Mouse (Mus musculus) lung, adult 18-20 months (tissue): ENCODE results near the gene Cacna1s.

Experiments
- DNase-seq, 2 experiments: peaks; one replicate each; pipeline ENCODE4 v3.0.0; 2022; ENCODE audit warnings: mixed read lengths in 2 of 2

Cacna1s gene

DNA sequence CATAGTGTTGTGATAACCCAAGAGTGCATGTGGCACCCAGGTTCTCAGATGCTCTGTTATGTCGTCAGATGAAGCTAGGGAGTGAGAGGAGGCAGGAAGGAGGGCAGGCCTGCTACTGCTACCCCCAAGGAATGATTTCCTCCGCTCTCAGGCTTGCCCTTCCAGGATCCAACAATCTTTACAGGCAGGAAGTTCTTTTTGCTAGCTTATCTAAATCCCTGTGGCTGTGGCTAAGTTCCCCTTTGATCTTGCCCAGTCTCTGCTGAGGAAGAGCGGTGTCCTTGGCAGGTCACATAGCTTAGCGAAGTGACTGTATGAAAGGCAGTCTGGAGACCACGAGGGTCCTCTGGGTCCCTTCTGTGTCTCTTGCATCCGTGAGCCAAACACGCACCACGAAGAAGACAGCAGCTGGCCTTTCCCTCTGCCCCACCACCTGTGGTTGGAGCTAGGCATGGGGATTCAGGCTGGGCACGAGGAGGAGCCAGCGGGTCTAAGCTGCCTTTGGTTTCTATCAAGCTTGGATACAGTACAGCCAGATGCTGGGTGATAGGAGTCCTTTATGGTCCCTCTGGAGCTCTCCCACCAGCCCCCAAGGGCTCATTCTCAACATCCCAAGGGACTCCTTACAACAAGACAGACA is 85.8 kb downstream of the Cacna1s start:
- no peak for DNase-seq

GRCm38 (mm10) chr1:136139990-136140640 is 87.6 kb downstream of the Cacna1s start:
- peak; percentile 81 to 83 for DNase-seq

- DNase-seq, result peak; percentile 31 to 37
Measured at GRCm38 (mm10) chr1:136141176-136141950, 88.8 kb downstream of the Cacna1s start.

DNA sequence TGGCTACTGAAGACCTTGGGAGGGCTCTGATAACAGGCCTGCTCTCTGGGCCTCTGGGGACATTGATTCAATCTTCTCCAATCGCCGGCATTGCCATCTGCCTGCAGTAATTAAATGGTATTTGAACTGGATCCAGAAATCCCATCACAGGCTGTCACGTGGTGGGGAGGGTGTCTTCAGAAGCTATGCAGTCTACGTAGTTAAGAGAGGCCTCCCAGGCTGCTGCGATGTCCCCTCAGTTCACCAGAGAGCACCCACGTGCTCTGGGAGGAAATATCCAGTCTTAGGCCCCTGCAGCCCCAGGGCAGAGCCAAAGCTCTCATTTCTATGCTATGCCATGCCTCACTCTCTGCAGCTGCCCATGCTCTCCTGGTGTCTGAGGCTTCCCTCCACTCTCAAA is 89.8 kb downstream of the Cacna1s start:
- no peak for DNase-seq

DNA sequence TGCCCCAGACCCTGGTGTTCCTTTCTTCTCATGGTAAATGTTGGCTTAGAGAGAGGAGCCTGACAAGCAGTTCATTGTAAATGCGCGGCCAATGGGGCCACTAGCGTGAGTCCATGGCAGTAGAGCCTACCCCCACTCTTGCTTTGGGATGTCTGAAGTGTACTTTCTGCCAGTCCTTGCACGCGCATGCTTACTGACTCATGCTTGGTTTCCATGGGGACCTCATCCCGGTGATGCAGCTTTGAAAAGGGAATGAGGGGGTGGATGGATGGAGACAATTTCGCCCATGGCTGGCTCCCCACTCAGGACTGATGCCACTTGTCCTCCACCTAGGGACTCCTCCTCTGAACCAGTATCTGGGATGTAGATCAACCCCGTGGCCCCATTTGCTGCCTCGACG is 91.0 kb downstream of the Cacna1s start:
- DNase-seq, result no peak

DNA sequence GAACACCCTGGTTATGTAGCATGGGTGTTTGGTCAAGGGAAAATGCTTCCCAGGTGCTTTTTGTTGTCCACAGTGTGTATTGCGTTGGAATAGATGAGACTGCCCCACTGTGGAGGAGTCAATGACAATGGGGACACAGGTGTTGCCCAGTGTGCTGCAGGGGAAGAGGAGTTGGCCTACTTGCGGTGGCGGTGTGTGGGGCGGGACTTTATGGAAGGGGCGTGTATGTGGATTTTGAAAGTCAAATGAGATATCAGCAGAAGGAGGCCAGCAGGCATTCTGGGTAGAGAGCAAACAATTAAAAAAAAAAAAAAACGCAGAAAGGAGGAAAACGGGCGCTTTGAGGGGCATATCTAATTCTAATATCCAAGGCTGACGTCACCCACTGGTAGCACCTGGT is 97.2 kb downstream of the Cacna1s start:
- DNase-seq, result no peak

GRCm38 (mm10) chr1:136151371-136151770 is 98.8 kb downstream of the Cacna1s start:
- no peak for DNase-seq

DNA sequence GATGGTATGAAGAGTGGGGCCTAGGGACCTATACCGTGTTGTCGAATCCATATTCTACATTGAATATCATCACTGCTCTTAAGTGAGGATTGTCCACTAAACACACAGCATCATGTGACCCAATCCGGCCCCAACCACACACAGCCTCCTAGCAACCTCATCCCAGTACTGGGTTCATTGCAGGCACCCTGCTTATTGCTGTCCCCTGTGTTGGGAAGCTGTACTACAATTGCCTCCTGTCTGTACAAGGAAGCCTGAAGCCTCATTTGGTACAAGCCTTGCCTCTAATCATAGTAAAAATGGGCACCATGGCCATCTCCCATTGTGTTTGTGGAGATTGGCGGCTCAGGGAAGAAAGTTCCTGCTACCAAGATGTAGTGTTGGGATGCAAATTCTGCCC is 103.8 kb downstream of the Cacna1s start:
- no peak for DNase-seq

DNA sequence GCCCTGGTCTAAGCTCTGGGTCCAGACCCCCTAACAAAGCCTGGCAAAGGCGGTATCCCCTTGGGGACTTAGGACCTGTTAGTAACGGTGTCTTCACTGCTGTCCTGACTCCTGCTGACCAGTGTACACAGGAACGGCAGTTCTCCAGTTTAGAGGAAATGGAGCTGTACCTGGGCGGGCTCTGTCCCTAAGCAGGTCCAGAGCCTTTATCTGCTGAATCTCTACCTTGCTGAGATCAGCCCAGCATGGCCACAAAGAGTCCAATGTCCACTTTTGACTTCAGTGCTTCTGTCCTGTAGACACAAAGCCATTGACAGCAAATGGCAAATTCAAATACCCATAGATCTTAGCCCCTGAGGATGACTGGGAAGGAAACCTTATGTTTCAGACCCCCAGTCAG is 104.4 kb downstream of the Cacna1s start:
- no peak for DNase-seq

- no peak for DNase-seq
Measured at GRCm38 (mm10) chr1:136159830-136160229, 107.3 kb downstream of the Cacna1s start.

DNA sequence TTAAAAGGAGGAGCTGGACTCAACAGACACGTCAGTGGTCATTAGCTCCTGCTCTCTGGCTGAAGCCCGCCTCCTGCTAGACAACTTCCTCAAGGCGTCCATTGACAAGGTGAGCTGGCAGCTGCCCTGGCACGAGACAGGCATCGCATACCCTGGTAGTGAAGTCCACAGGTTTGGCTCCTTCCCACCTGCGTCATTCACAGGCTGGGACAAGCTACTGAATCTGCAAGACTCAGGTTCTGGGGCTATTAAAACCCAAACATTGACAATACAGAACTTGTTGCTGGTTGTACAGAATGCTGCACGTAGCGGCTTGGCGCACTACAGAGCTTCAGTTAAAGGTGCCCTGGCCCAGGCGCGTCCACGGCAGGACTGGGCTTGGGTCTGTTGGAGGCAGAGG is 107.7 kb downstream of the Cacna1s start:
- DNase-seq, result no peak

DNA sequence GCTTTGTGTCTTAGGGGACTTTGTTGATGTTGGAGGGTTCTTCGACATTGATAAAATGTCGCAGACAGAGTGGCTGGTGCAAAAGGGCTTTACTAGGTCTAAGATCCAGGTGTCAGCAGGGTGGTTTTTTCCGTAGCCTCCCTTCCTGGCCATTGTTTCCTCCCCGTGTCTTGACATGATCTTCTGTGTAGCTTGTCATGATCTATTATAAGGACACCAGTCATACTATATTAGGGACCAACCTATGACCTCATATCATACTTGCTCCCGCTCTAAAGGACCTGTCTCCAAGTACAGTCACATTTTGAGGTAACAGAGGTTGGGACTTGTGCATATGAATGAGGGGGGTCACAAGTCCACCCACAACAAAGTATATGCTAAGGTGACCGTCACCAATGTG is 108.4 kb downstream of the Cacna1s start:
- DNase-seq, result no peak

- DNase-seq, result no peak
Measured at GRCm38 (mm10) chr1:136161333-136161921, 108.9 kb downstream of the Cacna1s start.

GRCm38 (mm10) chr1:136165436-136165835 is 112.9 kb downstream of the Cacna1s start:
- DNase-seq, result no peak

DNA sequence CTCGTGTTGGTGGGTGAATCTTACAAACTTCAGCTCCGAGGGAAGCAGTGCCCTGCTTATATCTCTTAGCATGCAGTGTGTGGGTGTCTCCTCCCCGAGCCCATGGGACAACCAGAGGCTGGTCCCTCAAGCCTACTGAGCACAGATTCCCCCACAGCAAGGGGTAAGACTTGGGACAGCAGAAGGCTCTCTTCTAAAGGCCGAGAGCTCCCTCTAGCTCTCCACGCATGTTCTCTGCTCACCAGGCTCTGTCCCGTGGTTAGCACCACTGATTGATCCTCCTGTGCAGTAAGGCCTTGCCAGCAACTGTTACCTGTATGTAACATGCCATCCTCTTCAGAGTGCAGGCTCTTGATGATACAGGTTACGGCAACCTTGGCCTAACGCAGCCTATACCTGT is 115.1 kb downstream of the Cacna1s start:
- DNase-seq, result no peak
